Mouse (Mus musculus) urinary bladder, adult 18-20 months (tissue): ENCODE data around the gene Adra2a.

Experiments used
- DNase-seq, 2 experiments: peaks; one replicate each; pipeline ENCODE4 v3.0.0; 2022; ENCODE audit warnings: low spot score in 2 of 2, mixed read lengths in 2 of 2

Adra2a gene

GRCm38 (mm10) chr19:54076362-54077349, 32.7 kb downstream of the Adra2a start:
- no peak for DNase-seq

- DNase-seq, result no peak
These were observed 37.4 kb downstream of the Adra2a start for GRCm38 (mm10) chr19:54081303-54081702.

- DNase-seq, result no peak
These were observed 37.8 kb downstream of the Adra2a start for GRCm38 (mm10) chr19:54081716-54082165.

GRCm38 (mm10) chr19:54087319-54087718, 43.4 kb downstream of the Adra2a start:
- no peak for DNase-seq

GRCm38 (mm10) chr19:54093599-54093998, 49.6 kb downstream of the Adra2a start:
- DNase-seq, result no peak

- no peak for DNase-seq
These were observed 51.8 kb downstream of the Adra2a start for GRCm38 (mm10) chr19:54095716-54096115.

- DNase-seq, result no peak
These were observed 54.4 kb downstream of the Adra2a start for GRCm38 (mm10) chr19:54098367-54098766.
